Mouse (Mus musculus) myocyte (in vitro differentiated cells): Measurements from ENCODE around the gene Tlr4. TPM values are rescaled to one million over a fixed set of nuclear protein-coding genes. Genes with fewer than 3 reads are reported as not detected.
A peak's percentile ranks its signal among the peaks of the same experiment; 100 is the strongest.

Source experiments
- H3K27me3 ChIP-seq: one replicate; pipeline ENCODE4 v1.6.1; 2011; ENCODE audit not compliant: control insufficient read depth, insufficient read depth, insufficient read length
- H3K36me3 ChIP-seq: one replicate; pipeline ENCODE4 v1.6.1; 2011; ENCODE audit not compliant: control insufficient read depth, insufficient read depth
- H3K4me2 ChIP-seq: one replicate; pipeline ENCODE4 v1.6.1; 2011; ENCODE audit warnings: low read depth, control low read depth
- H3K4me3 ChIP-seq: one replicate; pipeline ENCODE4 v1.5.1; 2011; ENCODE audit warnings: mild to moderate bottlenecking, control low read depth, moderate library complexity
- H3K79me2 ChIP-seq: one replicate; pipeline ENCODE4 v1.6.1; 2011; ENCODE audit not compliant: control insufficient read depth, insufficient read depth
- H3ac ChIP-seq: one replicate; pipeline ENCODE4 v1.6.1; 2011; ENCODE audit not compliant: control insufficient read depth, insufficient read length
- CEBPB ChIP-seq: IDR thresholded peaks from 2 replicates; pipeline ENCODE4 v1.6.1; 2011; ENCODE audit warnings: mild to moderate bottlenecking, moderate library complexity; ENCODE audit not compliant: poor library complexity, insufficient read depth, severe bottlenecking
- E2F4 ChIP-seq: IDR thresholded peaks from one replicate; pipeline ENCODE4 v1.6.1; 2011; ENCODE audit warnings: mild to moderate bottlenecking, control low read depth, moderate library complexity; ENCODE audit not compliant: insufficient read depth
- MAX ChIP-seq: IDR thresholded peaks from one replicate; pipeline ENCODE4 v1.6.1; 2011; ENCODE audit warnings: low read depth, mild to moderate bottlenecking, control low read depth
- MYOD1 ChIP-seq, 3 experiments: IDR thresholded peaks; one replicate each; pipeline ENCODE4 v1.6.1; 2011; ENCODE audit warnings: control low read depth in 2 of 3, low read depth in 2 of 3, mild to moderate bottlenecking in 2 of 3, moderate library complexity in 1 of 3; ENCODE audit not compliant: insufficient read length in 2 of 3, control insufficient read depth in 1 of 3
- MYOG ChIP-seq, 3 experiments: IDR thresholded peaks; one replicate each; pipeline ENCODE4 v1.6.1; 2011; ENCODE audit warnings: control low read depth in 2 of 3, low read depth in 2 of 3, mild to moderate bottlenecking in 2 of 3; ENCODE audit not compliant: insufficient read length in 2 of 3, control insufficient read depth in 1 of 3, insufficient read depth in 1 of 3
- POLR2A ChIP-seq: IDR thresholded peaks from one replicate; pipeline ENCODE4 v1.6.1; 2011; ENCODE audit warnings: low read depth, mild to moderate bottlenecking, control low read depth, moderate library complexity; ENCODE audit not compliant: insufficient read length
- POLR2AphosphoS2 ChIP-seq: IDR thresholded peaks from one replicate; pipeline ENCODE4 v1.6.1; 2011; ENCODE audit warnings: low read depth, control low read depth; ENCODE audit not compliant: insufficient read length
- REST ChIP-seq: IDR thresholded peaks from one replicate; pipeline ENCODE4 v1.6.1; 2011; ENCODE audit warnings: mild to moderate bottlenecking, control low read depth, moderate library complexity; ENCODE audit not compliant: insufficient read depth, insufficient read length
- SRF ChIP-seq: IDR thresholded peaks from one replicate; pipeline ENCODE4 v1.6.1; 2011; ENCODE audit warnings: low read depth; ENCODE audit not compliant: control insufficient read depth, insufficient read length
- TCF12 ChIP-seq: IDR thresholded peaks from one replicate; pipeline ENCODE4 v1.6.1; 2011; ENCODE audit warnings: mild to moderate bottlenecking, control low read depth; ENCODE audit not compliant: poor library complexity, insufficient read depth, severe bottlenecking
- TCF3 ChIP-seq: IDR thresholded peaks from one replicate; pipeline ENCODE4 v1.6.1; 2011; ENCODE audit warnings: low read depth, control low read depth; ENCODE audit not compliant: insufficient read length
- USF1 ChIP-seq: IDR thresholded peaks from one replicate; pipeline ENCODE4 v1.6.1; 2011; ENCODE audit warnings: low read depth, mild to moderate bottlenecking, control low read depth, moderate library complexity
- polyA plus RNA-seq: library from polyadenylated mRNA; unstranded; fragments of >200 nt; fragmentation: generic; extraction: Trizol; gene quantifications from one replicate; pipeline ENCODE4 v1.2.1, GENCODE M21; 2012; ENCODE audit warnings: missing spikeins

Tlr4 gene
- polyA plus RNA-seq, 1 experiment: 5.1 TPM

- Histone ChIP-seq H3K36me3 (peaks cover 2% of the 10 kb centered on the region), H3K4me3 (peak overlapping the region; percentile 45), H3K4me2 (peak overlapping the region; percentile 85), H3K27me3 (no peaks in the 10 kb centered on the region), H3K79me2 (peaks cover 45% of the 10 kb centered on the region), H3ac (peak overlapping the region; percentile 14)
- TF ChIP-seq TCF12 (no peak), TCF3 (no peak), MAX (no peak), POLR2AphosphoS2 (no peak), CEBPB (no peak), USF1 (no peak), POLR2A (no peak)
Observed at GRCm38 (mm10) chr4:66828686-66829085, 1.3 kb downstream of the Tlr4 start.

GRCm38 (mm10) chr4:66838071-66838470 is 10.7 kb downstream of the Tlr4 start:
- TF ChIP-seq E2F4 (no peak), TCF3 (no peak), POLR2A (no peak), USF1 (no peak), TCF12 (no peak), MYOG (IDR thresholded peaks at IDR 0.05; ENCODE audit: control insufficient read depth in 1 of 3, insufficient read depth in 1 of 3, insufficient read length in 2 of 3, low read depth in 2 of 3) (no peak), POLR2AphosphoS2 (no peak), CEBPB (no peak), MAX (no peak), MYOD1 (IDR thresholded peaks at IDR 0.05; ENCODE audit: control insufficient read depth in 1 of 3, insufficient read length in 2 of 3, low read depth in 2 of 3) (no peak), REST (no peak), SRF (no peak)
- Histone ChIP-seq H3K27me3 (no peaks in the 10 kb centered on the region), H3K79me2 (peaks cover 8% of the 10 kb centered on the region), H3ac (no peak overlapping the region), H3K36me3 (peaks cover 60% of the 10 kb centered on the region), H3K4me3 (no peak overlapping the region), H3K4me2 (no peak overlapping the region)

DNA sequence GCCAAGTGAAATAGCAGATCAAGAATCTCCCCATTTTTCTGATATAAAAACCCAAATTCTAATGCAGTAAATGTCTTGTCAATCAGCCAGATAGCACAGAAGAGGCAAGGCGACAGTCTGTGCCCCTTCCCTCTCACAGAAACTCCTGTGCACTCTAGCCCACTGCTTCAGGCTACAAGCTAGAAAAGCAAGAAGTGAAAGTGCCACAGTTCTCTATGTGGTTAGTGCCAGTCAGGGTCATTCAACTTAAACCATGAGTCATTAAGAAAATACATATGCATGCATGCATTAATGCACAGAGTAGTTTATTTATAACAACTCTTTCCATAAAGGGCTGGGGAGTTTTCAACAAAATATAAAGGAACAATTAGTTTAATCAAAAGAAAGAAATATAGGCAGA is 15.9 kb downstream of the Tlr4 start:
- no peak for TF ChIP-seq MAX
- no peak for TF ChIP-seq USF1
- no peak for TF ChIP-seq REST
- no peak for TF ChIP-seq MYOD1 (IDR thresholded peaks at IDR 0.05; ENCODE audit: control insufficient read depth in 1 of 3, insufficient read length in 2 of 3, low read depth in 2 of 3)
- no peak for TF ChIP-seq CEBPB
- TF ChIP-seq E2F4: no peak
- TF ChIP-seq POLR2AphosphoS2: no peak
- no peak for TF ChIP-seq TCF3
- no peak for TF ChIP-seq SRF
- no peak for TF ChIP-seq POLR2A
- no peak for TF ChIP-seq TCF12
- TF ChIP-seq MYOG (IDR thresholded peaks at IDR 0.05; ENCODE audit: control insufficient read depth in 1 of 3, insufficient read depth in 1 of 3, insufficient read length in 2 of 3, low read depth in 2 of 3): no peak
- H3K27me3 ChIP-seq: no peaks in the 10 kb centered on the region
- H3K36me3 ChIP-seq: peaks cover 33% of the 10 kb centered on the region
- no peak overlapping the region for H3K4me2 ChIP-seq
- no peaks in the 10 kb centered on the region for H3K79me2 ChIP-seq
- H3ac ChIP-seq: no peak overlapping the region
- H3K4me3 ChIP-seq: no peak overlapping the region

GRCm38 (mm10) chr4:66852011-66852410 is 24.6 kb downstream of the Tlr4 start:
- Histone ChIP-seq H3K36me3 (no peaks in the 10 kb centered on the region), H3K79me2 (no peaks in the 10 kb centered on the region), H3ac (no peak overlapping the region), H3K4me3 (no peak overlapping the region), H3K4me2 (peak overlapping the region; percentile 3), H3K27me3 (no peaks in the 10 kb centered on the region)
- no peak for TF ChIP-seq USF1
- TF ChIP-seq MYOG (IDR thresholded peaks at IDR 0.05; ENCODE audit: control insufficient read depth in 1 of 3, insufficient read depth in 1 of 3, insufficient read length in 2 of 3, low read depth in 2 of 3): no peak
- no peak for TF ChIP-seq E2F4
- TF ChIP-seq POLR2AphosphoS2: no peak
- no peak for TF ChIP-seq MAX
- TF ChIP-seq TCF3: no peak
- no peak for TF ChIP-seq TCF12
- TF ChIP-seq REST: no peak
- TF ChIP-seq CEBPB: no peak
- TF ChIP-seq SRF: no peak

- TF ChIP-seq E2F4 (no peak), CEBPB (no peak), SRF (no peak), TCF12 (no peak), POLR2A (no peak), POLR2AphosphoS2 (no peak), TCF3 (no peak), MYOG (IDR thresholded peaks at IDR 0.05; ENCODE audit: control insufficient read depth in 1 of 3, insufficient read depth in 1 of 3, insufficient read length in 2 of 3, low read depth in 2 of 3) (no peak)
- H3K4me2 ChIP-seq: no peak overlapping the region
- H3K4me3 ChIP-seq: no peak overlapping the region
- H3ac ChIP-seq: no peak overlapping the region
- H3K36me3 ChIP-seq: no peaks in the 10 kb centered on the region
- H3K27me3 ChIP-seq: no peaks in the 10 kb centered on the region
- H3K79me2 ChIP-seq: no peaks in the 10 kb centered on the region
Observed at GRCm38 (mm10) chr4:66856992-66857391, 29.6 kb downstream of the Tlr4 start.
